Mouse (Mus musculus): ENCODE data around the gene Mnd1. TPM values are rescaled to one million over a fixed set of nuclear protein-coding genes. Genes with fewer than 3 reads are reported as not detected.

The Mnd1 gene
- total RNA-seq, 2 experiments from 2014 or later = 1.6 to 2.1 TPM

DNA sequence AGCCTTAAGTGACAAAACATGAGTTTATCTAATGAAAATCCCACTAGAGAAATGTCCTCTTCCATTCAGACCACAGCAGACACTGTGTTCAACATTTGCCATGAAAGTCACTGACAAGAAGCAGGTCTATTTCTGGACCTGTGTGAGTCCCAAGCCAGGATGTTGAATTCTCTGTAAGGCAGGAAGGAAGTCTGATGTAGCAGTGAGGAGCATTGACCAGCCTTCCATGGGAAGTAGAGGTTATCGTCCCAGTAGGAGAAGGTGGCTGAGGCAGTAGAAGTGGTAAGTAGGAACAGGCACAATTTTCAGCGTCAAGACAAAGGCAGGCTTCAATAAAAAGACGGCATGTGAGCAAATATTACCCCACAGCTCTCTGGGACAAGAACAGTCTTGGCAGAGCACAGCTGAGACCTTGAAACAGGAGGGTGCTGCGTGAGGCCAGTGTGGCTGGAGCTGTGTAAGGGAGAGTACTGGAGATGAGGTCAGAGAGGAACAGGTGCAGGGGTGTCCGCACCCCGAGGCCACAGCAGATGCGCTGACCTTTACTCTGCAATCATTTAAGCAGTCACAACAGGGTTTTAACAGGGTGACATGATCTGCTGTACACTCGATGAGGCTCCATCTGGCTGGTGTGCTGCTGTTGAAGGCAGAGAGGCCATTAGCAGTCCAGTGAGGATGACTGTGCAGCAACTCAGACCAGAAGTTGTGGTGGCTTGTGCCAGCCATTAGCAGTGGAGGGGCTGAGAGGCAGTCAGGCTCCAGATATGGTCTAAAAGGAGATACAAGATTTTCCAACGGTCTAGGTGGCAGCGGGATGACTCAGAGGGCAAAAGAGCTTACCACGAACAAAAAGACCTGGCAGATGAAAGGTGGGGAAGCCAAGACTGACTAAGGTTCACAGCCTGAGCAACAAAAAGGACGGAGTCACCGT is 93.8 kb downstream of the Mnd1 start:
- DNase-seq (ENCODE audit: low spot score in 2 of 2) = no peak
- intact Hi-C loops (cut with DNase I) = no loop called here

DNA sequence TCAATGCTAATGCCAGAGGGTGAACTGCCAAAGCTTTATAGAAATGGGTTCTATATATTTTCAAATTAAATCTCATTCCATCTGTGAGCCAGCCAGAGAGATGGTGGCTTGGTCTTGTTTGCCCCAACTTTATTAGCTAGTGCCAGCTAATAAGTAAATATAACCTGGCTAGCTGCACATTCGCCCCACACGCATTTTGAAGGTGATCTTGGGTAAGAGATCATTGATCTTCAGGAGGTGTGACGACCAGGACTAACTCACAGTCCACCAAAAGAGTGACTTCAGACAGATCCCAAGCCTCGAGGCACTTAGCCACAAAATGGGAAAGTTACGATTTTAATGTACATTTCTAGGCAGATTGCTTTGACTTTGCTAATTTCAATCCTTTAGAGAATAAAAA is 94.6 kb downstream of the Mnd1 start:
- intact Hi-C loops (cut with DNase I) = no loop called here
- no peak for DNase-seq (ENCODE audit: low spot score in 2 of 2)

DNA sequence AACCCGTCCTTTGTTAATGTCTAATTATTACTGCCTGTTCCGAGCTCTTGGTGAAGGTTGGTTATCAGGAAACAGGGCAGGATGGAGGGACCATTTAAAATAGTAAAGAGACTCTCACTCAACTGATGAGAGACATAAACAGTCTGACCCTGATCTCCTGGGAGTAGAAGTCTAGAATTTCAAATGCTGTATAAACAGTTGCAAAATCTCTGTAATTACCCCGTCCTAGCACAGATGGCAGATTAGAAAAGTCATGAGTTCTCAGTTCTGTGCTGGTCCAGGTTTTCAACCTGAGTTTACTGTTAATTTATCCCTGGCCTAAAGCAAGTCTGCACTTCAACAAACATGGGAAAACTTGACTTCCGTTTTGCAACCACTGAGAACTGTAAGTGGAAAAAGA is 95.5 kb downstream of the Mnd1 start:
- intact Hi-C loops (cut with DNase I) = no loop called here
- DNase-seq (ENCODE audit: low spot score in 2 of 2) = no peak

DNA sequence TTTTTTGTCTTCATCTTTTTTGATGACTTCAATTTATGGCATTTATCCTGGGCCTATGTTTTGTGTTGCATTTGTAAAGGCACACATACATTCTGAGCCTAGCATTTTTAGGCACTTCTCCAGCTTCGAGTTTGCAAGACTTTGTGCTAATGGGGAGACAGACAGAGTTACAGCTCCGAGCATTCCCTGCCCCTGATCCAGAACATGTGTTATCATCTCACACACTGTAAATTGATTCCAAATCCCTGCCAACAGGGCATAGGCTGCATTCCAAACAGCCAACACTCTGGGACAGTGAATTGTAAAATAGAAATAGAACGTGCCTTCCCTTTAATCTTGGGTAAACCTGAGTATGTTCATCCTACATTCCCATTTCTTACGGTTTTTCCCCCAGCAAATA is 95.9 kb downstream of the Mnd1 start:
- intact Hi-C loops (cut with DNase I) = no loop called here
- no peak for DNase-seq (ENCODE audit: low spot score in 2 of 2)

DNA sequence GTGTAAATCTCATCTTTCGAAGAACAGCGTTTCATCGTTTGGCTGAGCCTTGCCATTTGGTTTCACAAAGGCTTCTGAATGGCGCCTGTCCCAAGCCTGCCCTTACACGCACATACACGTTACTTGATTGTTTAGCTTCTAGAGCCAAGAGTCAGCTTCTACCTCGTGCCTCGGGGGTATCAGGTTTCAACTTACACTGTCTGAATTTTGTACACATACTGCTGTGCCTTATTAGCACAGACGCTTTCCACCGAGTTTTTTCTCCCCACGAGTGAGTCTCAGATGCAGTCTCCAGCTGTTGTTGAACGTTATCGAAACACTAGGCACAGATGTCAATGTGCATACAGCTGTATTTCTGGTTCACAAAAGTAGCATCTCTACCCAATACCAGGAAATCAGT is 96.3 kb downstream of the Mnd1 start:
- DNase-seq (ENCODE audit: low spot score in 2 of 2) = no peak
- intact Hi-C loops (cut with DNase I) = no loop called here

DNA sequence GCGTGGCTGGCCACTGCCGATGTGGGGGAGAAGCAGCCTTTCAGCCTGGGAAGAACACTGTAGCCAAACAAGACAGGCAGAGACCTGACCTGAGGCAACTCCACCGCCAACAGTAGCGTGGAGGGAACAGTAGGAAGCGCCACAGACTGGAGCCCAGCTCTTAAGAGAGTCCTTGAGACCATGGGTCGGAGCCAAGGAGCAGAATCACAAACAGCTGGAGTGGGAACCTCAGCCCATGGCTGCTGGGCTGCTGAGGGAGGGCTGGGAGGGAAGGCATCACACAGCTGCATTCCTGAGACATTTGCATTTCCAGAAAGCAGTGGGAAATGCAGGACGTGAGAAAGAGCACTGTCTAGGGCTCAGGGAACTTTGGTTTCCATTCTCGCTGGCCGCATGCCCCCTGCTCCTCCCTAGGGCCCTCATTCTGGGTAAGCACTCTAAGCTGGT is 106.8 kb downstream of the Mnd1 start:
- intact Hi-C loops (cut with DNase I) = loop anchor here (5.0 kb wide), 1 partner anchor 96 kb away; no protein-coding TSS in a partner anchor
- no peak for DNase-seq (ENCODE audit: low spot score in 2 of 2)

DNA sequence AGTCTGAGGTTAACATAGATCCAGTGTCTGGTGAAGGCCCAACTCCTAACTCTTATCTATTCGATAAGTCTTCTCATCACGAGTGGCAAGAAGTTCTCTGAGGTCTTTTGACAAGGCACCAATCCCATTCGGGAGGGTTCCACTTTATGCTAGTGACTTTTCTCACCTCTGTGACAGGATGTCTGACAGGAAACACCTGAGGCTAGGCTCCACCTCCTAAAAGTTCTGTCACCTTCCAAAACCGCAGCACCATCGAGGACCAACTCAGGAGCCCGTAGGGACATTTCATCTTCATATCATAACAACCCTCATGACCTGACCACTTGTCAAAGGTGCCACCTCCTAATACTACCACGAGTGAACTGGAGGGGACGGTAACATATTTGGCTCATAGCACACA is 109.4 kb downstream of the Mnd1 start:
- DNase-seq (ENCODE audit: low spot score in 2 of 2) = no peak
- intact Hi-C loops (cut with DNase I) = loop anchor here (5.0 kb wide), 1 partner anchor 94 kb away; no protein-coding TSS in a partner anchor

DNA sequence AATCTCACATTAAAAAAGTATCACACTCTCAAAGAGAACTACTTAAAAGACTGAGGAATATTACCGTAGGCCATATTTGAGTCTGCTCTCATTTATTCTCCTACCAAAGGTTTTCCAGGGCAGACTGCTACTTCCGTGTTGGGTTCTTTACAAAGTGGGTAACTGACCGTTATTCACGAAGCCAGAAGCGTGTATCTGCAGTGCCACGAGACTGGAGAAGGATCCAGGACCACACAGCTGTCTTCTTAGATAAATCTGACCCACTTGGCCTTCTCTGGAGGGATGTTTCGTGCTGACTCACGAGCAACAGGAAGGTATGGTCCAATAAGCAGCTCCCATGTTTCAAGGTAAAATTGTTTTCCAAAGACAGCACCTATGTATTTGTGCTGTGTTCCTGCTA is 113.8 kb downstream of the Mnd1 start:
- intact Hi-C loops (cut with DNase I) = no loop called here
- no peak for DNase-seq (ENCODE audit: low spot score in 2 of 2)

DNA sequence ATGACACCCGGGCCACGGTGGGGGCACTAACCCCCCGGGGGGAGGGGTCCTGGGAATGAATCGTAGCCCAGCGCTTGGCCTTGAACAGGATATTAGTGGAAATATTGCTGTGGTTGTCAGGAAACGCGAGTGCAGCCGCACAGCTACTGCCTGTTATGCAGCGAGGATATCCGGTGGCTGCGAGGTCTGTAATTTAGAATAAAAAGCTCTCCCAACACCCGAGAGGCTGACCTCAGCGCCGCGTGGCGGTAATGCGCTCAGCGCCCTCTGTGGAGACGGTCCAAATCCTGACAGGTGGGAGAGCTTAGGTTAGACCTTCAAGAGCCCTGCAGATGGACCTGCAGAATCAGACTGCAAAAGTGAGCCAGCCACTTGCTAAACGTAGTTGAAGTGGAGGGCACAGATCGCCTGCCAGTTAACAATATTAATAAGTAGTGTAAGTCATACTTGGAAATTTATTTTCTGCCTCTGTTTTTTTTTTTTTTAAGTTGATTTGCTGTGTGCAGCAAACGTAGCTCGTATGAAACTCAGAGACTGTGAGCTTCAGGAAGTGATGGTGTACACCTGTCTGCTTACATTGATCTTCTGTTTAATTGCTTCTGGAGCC is 115.0 kb downstream of the Mnd1 start:
- DNase-seq (ENCODE audit: low spot score in 2 of 2) = no peak
- intact Hi-C loops (cut with DNase I) = no loop called here

DNA sequence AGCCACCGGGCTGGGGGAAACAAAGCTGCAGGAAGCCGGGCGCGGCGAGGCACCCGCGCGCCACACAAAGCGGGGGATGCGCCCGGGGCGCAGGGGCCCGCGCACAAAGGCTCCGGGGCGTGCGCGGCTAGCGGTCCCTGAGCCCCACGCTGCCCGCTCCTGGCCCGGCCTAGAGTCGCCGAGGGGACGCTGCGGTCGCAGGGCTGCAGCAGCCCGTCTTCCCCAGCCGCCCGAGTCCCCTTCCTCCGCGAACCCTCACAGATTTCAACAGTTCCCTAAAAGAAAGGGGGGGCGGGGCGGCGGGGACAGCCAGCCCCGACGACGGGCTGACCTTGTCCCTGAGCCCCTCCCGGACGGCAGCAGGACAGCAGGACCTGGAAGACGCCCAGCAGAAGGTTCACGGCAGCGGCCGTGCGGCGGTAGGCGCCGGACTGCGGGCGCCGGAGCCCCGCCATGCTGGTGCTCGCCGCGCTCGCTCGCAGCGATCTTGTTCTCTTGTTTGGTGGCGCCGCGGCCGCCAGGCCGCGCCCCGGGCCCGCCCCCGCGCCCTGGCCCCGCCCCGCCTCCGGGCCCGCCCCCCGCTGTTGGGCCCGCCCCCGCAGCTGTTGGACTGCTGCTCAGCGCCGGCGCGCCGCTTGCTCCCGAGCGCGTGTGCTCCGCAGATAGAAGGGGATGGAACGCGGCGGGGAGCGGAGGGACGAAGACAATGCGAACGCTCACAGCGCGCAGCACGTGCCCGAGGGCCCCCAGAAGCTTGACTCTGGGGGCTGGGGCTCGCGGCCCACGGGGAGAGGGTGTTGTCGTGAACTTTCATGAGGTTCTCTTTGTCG is 115.7 kb downstream of the Mnd1 start, which contains the start of gene Tmem131l:
Gene Tmem131l, minus strand, starts transcription at position 530 of the 830 bp plus-strand sequence.
- DNase-seq (ENCODE audit: low spot score in 2 of 2) = peak; percentile 69 to 78
- intact Hi-C loops (cut with DNase I) = loop anchor here (5.0 kb wide), 3 partner anchors 43 to 123 kb away; partner anchors contain the start of gene Mnd1

DNA sequence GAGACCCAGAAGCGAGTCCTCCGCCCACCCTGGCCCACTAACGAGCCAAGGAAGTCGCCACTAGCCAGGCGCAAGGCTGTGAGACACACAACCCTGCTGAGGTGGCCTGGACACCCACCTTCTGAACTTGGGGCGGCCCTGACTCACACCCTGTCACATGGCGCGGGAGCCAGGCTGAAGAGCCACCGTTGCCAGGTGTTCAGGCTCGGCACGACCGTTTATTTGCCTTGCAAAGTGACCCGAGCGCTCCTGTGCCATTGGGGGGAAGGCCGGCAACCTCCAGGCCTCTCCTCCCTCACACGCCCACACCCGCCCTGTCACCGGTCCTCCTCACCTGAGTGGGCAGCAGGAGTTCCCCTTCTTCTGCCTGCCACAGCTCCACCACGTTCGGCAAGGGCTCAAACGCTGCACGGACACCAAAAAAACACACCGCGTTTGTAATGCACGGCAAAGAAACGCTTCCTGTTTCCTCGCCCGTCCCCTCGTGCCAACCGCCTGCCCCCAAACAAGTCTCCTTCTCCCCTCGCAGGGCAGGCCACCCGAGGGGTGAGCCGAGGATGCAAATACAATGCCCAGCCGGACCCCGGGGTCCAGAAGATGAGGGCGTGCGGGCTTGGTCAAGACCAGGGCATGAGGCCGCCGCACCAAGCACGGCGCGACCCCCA is 116.5 kb downstream of the Mnd1 start:
- intact Hi-C loops (cut with DNase I) = loop anchor here (5.0 kb wide), 3 partner anchors 42 to 122 kb away; partner anchors contain the start of gene Mnd1
- DNase-seq (ENCODE audit: low spot score in 2 of 2) = peak; percentile 28 to 36

DNA sequence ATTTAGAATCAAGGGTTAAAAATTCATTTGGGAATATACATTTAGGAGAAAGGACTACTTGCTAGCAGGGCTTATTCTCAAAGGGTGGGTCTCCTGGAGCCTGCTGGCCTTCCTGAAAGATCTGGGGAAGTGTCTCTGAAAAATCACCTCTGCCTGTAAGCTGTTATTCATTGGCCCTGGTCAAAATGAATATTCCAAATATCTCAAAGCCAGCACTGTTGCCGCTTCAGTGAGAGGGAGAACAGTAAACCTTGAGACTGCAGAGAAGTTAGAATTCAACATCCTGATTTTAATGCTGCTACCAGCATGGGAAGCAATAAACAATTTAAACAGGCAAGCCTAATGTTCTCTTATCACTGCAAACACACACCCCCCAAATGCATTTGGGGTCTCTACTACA is 117.5 kb downstream of the Mnd1 start:
- no peak for DNase-seq (ENCODE audit: low spot score in 2 of 2)
- intact Hi-C loops (cut with DNase I) = loop anchor here (5.0 kb wide), 3 partner anchors 41 to 121 kb away; partner anchors contain the start of gene Mnd1

Other genes starting within 250 kb of the Mnd1 start
- gene Tmem131l, start 115.6 kb downstream of the Mnd1 start, total RNA-seq (2021) = 10 to 100 TPM; 17.7 to 28.0 TPM
- gene Gm6525, start 18.3 kb upstream of the Mnd1 start, total RNA-seq (2021) = not detected
- gene Trim2, start 151.1 kb upstream of the Mnd1 start, total RNA-seq (2021) = 100 to 1,000 TPM; 246 to 252 TPM